Mouse (Mus musculus): Measurements from ENCODE around the gene Proca1.

DNA sequence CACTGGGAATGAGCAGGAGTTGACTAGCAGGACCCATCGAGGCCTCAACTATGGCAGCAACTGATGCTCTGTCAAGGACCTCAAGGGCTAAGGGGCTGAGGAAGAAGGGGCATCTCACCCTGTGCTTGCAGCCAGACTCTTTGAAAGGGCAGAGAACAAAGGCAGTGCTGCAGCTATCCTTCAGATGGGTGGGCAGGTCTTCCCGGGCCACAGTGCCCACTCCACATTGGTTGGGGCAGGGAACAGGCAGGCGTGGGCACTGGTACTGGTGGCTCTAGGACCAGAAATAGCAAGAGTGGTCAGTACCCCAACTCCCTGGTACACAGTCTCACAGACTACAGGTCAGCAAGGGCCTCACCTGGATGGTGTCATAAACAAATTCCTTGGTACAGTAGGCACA is 32.5 kb upstream of the Proca1 start:
- TF ChIP-seq POLR2A (IDR thresholded peaks at IDR 0.05; ENCODE audit: low read depth, low read length) (no peak), CTCF (IDR thresholded peaks at IDR 0.05; ENCODE audit: borderline replicate concordance, insufficient read depth, low read length) (no peak)
